Mouse (Mus musculus) gastrocnemius, postnatal 25 days (tissue): Measurements from ENCODE around the gene Mkrn3. TPM values are rescaled to one million over a fixed set of nuclear protein-coding genes. Genes with fewer than 3 reads are reported as not detected.

Experiments used
- DNase-seq: peaks from one replicate; pipeline ENCODE4 v3.0.0; 2022
- total RNA-seq, 2 experiments: library from RNA; stranded (reverse); gene quantifications; 1 replicate in 1 of 2; 2 replicates in 1 of 2; pipeline ENCODE4 v1.2.3; 2021

Gene Mkrn3
- total RNA-seq, 2 experiments from 2014 or later, result 0.29 to 0.31 TPM

DNA sequence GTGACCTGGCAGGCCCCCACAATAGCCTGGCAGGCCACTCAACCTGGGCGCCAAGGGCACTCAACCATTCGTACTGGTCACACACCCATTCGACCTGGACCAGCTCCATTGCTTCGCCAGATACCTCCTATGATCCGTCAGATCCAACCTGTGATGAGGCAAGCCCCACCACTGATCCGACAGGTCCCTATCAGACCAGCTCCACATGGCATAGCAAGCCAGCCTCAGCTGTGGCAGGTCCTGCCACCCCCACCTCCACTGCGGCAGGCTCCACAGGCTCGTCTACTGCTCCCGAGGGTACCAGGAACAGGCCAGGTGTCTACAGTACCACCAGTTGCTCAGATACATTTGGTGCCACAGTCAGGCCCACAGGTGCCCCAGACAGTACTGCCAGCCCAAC is 41.4 kb downstream of the Mkrn3 start:
- no peak for DNase-seq

DNA sequence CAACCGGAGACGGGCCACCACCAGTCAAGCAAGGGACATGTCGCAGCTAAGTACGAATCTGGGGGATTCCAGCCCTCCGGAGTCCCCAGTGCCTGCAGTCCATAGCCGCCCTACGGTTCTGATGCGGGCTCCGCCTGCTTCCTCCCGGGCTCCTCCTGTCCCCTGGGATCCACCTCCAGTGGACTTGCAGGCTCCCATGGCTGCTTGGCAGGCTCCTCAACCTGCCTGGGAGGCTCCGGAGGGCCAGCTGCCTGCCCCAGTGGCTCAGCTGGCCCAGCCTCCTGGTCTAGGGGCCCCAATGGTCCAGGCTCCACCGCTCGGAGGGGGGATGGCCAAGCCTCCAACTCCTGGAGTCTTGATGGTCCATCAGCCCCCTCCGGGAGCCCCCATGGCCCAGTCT is 42.6 kb downstream of the Mkrn3 start:
- DNase-seq, result no peak

DNA sequence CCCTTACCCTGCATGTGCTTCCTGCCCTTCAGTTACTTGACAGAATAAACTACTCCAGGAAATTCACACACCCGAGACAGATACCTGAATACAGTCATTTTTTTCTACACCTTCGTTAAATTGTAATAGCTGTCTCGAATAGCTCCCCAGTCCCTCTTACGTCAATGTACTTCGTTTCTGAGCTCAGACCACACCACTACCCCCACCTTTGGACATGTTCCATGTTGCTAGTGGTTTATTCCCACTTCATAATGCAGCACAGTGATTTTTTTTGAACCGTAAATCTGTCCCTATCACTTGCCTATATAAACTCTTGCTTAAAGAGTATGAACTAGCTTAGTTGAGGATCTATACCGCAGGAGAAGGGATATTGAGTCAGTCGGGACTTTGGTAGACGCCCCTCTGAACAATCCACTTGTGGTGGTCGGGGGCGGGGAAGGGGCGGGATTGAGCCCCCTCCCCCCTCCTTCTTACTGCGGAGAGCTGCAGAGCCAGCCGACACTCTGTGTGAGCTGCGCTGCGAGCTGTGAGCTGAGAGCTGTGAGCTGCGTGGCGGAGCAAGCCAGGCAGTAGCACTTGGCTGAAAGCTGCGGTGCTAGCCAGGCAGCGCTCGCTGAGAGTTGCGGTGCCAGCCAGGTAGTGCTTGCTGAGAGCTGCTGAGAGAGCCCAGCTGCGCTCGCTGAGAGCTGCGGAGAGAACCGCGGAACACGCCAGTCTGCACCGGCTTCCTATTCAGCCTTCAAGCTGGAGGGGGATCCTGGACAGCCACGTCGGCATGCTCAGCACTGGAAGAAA is 43.2 kb downstream of the Mkrn3 start, which contains the start of gene Magel2:
TSS of gene Magel2 (plus strand) at position 501 of the 795 bp plus-strand sequence.
- no peak for DNase-seq

DNA sequence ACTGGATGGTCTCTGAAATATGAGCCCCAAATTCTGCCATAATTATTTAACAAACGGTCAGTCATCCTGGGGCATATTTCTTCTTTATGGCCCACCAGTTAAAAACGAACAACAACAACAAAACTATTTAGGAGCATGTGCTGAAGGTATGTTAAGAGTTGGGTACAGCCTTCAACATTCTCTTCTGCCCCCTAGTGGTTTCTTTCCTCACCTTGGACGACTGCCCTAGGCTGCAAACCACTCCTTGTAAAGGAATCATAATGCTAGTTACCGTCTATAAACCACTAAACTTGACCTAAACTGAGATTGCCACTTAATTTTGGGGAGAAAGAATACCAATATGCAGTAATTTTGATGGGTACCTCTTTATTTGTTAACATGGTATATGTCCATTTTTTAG is 44.3 kb downstream of the Mkrn3 start:
- DNase-seq, result no peak

Other genes starting within 250 kb of the Mkrn3 start
- gene Ndn, start 73.6 kb downstream of the Mkrn3 start, total RNA-seq, result 1 to 10 TPM; 6.6 to 9.2 TPM
- gene Magel2, start 43.1 kb downstream of the Mkrn3 start, total RNA-seq, result not detected
- under 1 TPM; 0.70 to 1.00 TPM for gene Peg12, start 44.4 kb upstream of the Mkrn3 start, total RNA-seq